Mouse (Mus musculus): ENCODE data around the gene Limk1.

Gene Limk1

GRCm38 (mm10) chr5:134630835-134631234 is 57.6 kb downstream of the Limk1 start:
- DNase-seq (ENCODE audit: low spot score in 2 of 2) = no peak

GRCm38 (mm10) chr5:134629508-134629907 is 58.9 kb downstream of the Limk1 start:
- no peak for DNase-seq (ENCODE audit: low spot score in 2 of 2)

- no peak for DNase-seq (ENCODE audit: low spot score in 2 of 2)
Observed at GRCm38 (mm10) chr5:134622069-134622468, 66.3 kb downstream of the Limk1 start.

- no peak for DNase-seq (ENCODE audit: low spot score in 2 of 2)
Observed at GRCm38 (mm10) chr5:134621099-134621640, 67.2 kb downstream of the Limk1 start.

- no peak for DNase-seq (ENCODE audit: low spot score in 2 of 2)
Observed at GRCm38 (mm10) chr5:134620457-134620856, 67.9 kb downstream of the Limk1 start.

- peak; percentile 46 to 69 for DNase-seq (ENCODE audit: low spot score in 2 of 2)
Observed at GRCm38 (mm10) chr5:134617071-134617470, 71.3 kb downstream of the Limk1 start.

- no peak for DNase-seq (ENCODE audit: low spot score in 2 of 2)
Observed at GRCm38 (mm10) chr5:134615780-134616179, 72.6 kb downstream of the Limk1 start.

- no peak for DNase-seq (ENCODE audit: low spot score in 2 of 2)
Observed at GRCm38 (mm10) chr5:134615380-134615779, 73.0 kb downstream of the Limk1 start.

GRCm38 (mm10) chr5:134614802-134615201 is 73.6 kb downstream of the Limk1 start, which contains the start of gene Lat2:
TSS of gene Lat2 (minus strand) at chr5:134615025.
- no peak for DNase-seq (ENCODE audit: low spot score in 2 of 2)

GRCm38 (mm10) chr5:134614296-134614695 is 74.1 kb downstream of the Limk1 start:
- no peak for DNase-seq (ENCODE audit: low spot score in 2 of 2)

- no peak for DNase-seq (ENCODE audit: low spot score in 2 of 2)
Observed at GRCm38 (mm10) chr5:134613727-134614126, 74.7 kb downstream of the Limk1 start.

- no peak for DNase-seq (ENCODE audit: low spot score in 2 of 2)
Observed at GRCm38 (mm10) chr5:134611810-134612521, 76.4 kb downstream of the Limk1 start.

- no peak for DNase-seq (ENCODE audit: low spot score in 2 of 2)
Observed at GRCm38 (mm10) chr5:134609916-134610643, 78.3 kb downstream of the Limk1 start.

- DNase-seq (ENCODE audit: low spot score in 2 of 2) = no peak
Observed at GRCm38 (mm10) chr5:134607121-134607520, 81.3 kb downstream of the Limk1 start.

- no peak for DNase-seq (ENCODE audit: low spot score in 2 of 2)
Observed at GRCm38 (mm10) chr5:134606314-134606713, 82.1 kb downstream of the Limk1 start.

All from urinary bladder, adult 18-20 months (tissue).